Mouse (Mus musculus) right cerebral cortex, postnatal 25 days (tissue): ENCODE results near the gene Glyr1.

Experiments used
- DNase-seq: peaks from one replicate; pipeline ENCODE4 v3.0.0; 2022

The Glyr1 gene

GRCm38 (mm10) chr16:5049774-5050234, at the start of gene Glyr1, which contains the start of gene Ubn1:
Gene Glyr1 (minus strand): TSS chr16:5049863.
Gene Ubn1 (plus strand): TSS chr16:5050057.
- DNase-seq, result peak; percentile 100

DNA sequence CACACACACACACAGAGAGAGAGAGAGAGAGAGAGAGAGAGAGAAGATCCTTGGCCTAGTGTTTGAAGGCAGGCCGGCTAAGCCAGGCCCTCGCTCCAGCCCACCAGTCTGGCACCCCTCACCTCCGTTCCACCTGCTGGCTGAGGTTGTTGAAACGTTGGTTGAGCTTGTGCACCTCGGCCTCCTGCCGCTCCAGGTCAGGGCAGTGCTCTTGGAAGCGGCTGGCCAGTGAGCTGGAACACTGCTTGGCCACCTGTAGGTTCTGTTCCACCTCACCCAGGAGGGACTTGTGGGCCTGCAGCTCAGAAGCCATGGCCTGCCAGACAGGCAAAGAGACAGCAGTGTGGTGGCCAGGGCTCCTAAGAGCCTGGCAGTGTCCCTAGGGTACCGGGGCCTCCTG, 46.8 kb upstream of the Glyr1 start:
- no peak for DNase-seq

GRCm38 (mm10) chr16:5093285-5093684, 43.6 kb upstream of the Glyr1 start:
- no peak for DNase-seq

DNA sequence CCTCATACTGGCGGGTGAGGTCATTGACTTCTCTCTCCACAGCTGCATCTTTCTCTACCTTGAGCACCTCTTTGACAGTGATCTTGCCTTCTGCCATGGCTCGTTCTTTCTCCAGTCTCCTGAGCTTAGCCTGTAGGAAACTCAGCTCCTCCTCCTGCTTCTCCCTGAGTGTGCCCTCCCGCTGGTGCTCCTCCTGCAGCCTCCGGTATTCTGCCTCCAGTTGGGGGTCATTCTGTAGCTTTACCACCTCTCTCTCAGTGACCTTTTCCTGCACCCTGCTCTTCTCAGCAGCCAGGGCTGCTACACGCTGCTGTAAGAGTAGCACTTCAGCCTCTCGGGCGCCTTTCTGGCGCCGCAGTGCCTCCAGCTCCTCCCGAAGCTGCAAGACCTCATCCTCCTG, 39.4 kb upstream of the Glyr1 start:
- no peak for DNase-seq

DNA sequence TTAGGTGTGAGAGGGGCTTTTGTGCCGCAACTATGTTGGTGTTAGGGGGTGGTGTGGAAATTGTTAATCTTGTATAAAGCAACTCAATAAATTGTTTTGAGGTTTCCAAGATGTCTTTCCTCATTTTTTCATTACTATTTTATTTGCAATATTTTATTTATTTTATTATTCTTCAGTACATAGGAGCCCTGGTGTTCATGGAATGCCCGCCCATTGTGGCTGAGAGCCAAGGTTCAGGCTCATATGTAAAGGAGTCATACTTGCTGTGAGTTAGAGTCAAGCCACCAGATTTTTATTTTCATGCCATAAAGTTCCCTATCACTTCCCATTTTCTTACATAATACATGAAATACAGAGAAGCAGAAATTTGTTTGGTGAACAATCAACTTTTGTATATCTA, 36.5 kb upstream of the Glyr1 start:
- no peak for DNase-seq

DNA sequence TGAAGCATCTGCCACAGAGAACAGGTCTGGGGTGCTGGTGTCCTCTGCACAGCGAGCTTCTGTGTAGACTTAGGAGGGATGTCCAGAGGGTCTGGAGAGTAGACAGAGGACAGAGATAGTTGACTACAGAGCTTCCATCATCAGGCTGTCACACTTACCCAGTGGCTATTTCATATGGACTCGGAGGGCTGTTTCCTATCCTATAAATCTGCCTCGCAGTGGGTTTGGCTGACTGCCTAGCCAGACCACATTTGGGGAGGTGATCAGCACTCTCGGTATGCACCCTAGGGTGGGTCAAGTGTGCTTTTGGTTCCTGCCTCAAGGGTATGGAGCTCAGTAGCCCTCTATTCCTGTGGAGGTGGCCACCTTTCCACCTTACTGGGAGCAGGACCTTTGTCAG, 35.5 kb upstream of the Glyr1 start:
- no peak for DNase-seq

GRCm38 (mm10) chr16:5074341-5074740, 24.7 kb upstream of the Glyr1 start:
- DNase-seq, result no peak

GRCm38 (mm10) chr16:5071974-5072373, 22.3 kb upstream of the Glyr1 start:
- no peak for DNase-seq

DNA sequence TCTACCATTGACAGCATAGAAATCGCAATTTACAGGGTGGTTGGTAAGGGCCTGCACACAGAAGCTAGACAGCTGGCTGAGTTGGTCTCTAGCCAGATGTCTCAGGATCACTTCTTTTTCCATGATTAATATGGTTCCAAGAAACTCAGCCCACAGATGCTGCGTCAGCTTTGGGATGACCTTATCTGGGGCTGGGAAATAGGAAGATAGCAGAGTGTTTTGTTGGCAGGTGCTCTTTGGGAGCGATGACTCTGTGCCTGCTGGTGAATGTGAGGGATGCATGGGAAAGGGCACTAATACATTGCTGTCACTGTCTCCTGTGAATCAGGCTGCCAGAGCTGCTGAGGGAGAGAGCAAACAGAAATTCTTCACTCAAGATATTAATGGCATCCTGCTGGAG, 20.7 kb upstream of the Glyr1 start:
- DNase-seq, result peak; percentile 31

DNA sequence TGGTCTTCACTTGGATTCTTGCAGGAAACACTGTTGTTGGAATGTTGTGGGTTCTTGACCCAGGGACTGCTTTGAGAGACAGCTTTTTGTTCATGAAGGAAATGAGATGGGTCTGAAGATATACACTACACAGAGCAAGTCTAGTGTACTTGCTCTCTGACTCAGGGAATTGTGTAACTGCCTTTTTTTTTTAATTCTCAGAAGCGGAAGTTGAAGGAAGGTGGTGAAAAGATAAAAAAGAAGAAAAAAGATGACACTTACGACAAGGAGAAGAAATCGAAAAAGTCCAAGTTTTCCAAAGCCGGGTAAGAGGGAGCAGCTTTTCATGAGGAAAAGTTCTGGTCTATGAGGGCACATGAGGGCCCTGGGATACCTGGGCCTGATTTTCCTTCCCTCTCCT, 13.8 kb upstream of the Glyr1 start:
- DNase-seq, result no peak

- no peak for DNase-seq
These were observed 8.5 kb upstream of the Glyr1 start for GRCm38 (mm10) chr16:5058114-5058513.

DNA sequence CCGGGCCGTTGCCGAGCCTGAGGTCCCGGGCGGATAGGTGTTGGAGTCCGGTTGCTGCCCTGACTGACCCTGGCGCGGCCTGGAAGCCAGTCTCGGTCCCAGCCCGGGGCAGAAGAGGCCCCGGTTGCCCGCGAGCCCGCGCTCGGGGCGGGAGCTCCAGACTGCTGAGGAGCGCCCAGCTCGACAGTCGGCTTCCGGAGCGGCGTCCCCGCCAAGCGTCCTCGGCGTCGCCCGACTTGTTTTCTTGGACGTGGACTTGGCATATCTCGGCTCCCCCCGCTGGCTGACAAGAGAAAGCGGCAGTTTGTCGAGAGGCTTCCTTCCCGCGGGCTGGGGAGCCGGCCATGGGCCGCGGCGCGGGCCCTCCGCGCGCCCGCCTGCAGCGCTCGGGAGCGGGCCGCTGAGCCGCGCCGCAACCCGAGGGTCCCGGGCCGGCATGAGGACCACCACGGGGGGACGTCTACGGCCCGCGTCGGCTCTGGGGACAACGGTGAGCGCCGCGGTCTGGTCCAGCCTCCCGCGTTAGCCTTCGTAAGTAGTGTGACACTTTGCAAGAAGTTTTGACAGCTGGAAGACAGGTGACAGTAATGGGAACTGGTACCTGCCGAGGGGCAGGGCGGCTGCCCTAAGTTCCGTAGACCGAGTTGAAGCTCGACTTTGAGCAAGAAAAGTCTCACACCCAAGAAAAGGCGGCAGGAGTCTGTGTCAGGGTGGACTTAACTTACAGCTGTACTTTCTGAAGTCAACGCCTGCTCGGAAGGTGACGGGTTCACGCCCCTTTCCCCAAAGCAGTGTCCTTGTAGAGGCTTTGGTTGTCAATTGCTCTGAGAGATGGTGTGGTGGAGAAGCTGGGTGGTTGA, 818 bp upstream of the Glyr1 start:
- peak; percentile 82 for DNase-seq

DNA sequence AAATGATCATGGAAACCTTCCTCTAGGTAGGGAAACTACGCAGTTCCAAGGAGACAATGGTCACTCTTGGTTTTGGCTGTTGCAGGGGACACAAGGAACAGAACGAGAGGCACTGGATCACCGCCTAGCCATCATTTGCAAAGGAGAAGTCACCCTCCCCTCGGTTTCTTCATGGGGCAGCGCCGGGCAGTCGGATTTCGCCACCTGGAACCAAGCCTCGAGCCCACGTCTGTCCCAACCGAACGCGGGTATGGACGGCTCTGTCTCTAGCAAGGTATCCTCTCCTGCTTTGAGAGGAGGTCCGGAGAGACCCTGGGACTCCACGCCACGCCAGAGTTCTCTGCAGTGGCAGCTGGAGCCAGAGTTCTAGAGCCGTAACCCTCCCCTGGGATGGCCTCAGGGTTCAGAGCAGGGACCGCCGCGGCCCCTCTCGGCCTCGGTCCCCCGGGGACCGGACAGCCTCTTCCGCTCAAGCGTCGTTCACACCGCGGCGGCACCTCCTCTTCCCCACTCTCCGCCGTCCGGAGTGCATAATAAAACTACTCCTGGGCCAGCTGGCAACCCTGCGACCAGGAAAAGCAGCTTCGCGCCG, 385 bp downstream of the Glyr1 start:
- DNase-seq, result no peak

GRCm38 (mm10) chr16:5045322-5045721, 4.3 kb downstream of the Glyr1 start:
- DNase-seq, result no peak

- no peak for DNase-seq
These were observed 12.9 kb downstream of the Glyr1 start for GRCm38 (mm10) chr16:5036649-5037234.

DNA sequence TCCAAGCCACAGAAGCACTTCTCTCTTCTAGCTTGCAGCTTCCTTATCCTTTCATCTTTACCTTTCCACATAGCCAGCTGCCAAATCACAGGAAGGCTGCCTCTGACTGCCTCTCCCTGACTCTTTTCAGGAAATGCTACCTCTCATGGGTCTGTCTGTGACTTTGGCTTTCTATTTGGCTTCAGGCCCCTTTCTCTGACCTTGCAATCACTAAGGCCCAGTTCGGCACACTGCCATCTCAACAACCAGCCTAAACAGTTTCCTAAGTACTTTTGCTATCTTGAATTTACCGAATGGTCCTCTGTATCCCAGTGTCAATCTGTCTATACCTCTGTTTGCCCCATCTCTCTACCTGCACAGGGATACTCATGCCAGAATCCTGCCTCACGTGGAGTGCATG, 14.1 kb downstream of the Glyr1 start:
- DNase-seq, result no peak

DNA sequence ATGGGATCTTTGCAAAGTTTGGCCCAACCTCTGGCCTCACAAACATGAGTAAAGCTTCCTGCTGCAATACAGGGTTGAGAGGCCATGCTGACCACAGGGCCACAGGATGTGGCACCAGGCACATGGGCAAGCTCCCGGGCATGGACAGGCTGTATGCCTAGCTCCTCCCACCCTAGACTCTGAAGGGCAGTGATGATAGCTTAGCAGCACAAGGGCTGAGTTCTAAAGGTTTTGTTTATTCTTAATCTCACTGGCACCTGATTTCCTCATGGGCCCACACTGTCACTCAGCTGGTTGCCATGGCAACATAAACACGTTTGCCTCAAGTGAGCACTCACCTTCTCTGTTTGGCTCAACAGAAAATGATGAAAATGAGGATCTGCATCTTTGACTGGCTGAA, 19.8 kb downstream of the Glyr1 start:
- DNase-seq, result no peak

DNA sequence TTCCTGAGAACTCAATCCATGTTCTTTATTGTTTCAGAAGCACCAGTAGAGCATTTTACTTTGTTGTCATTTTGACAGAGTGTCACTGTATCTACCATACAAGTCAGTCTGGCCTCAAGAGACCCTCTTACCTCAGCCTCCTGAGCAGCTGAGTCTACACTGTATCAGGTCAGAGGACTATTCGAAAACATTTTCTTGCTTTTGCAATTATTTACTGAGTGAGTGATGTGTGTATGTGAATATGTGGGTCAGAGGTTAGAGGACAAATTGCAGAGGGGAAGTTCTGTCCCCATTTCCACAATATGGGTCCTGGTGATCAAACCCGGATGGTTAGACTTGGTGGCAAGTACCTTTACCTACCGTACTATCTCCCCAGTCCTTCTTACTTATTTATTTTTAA, 25.6 kb downstream of the Glyr1 start:
- DNase-seq, result no peak

DNA sequence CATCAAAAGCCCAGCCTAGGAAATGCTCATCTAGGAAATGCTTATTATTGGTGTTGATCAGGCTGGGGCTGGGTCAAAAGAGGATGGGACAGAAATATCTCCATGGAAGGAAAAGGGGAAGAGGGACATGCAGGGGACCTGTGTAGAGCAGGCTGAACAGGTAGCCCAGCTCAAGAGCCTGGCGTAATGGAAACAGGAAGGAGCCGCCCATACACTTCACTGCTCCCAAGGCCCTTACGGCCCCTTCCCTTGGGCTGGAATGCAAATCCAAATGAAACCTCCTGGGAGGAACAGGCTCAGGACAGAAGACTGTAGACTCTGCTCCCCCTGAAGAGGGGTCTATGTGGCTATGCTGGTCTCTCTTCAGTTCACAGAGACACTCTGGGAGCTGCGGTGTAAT, 35.1 kb downstream of the Glyr1 start:
- no peak for DNase-seq

- DNase-seq, result peak; percentile 98
These were observed 36.4 kb downstream of the Glyr1 start, which contains the start of gene Rogdi for GRCm38 (mm10) chr16:5013054-5013838. Gene Rogdi (minus strand): TSS chr16:5013553.

- no peak for DNase-seq
These were observed 37.3 kb downstream of the Glyr1 start for GRCm38 (mm10) chr16:5012036-5013005.

DNA sequence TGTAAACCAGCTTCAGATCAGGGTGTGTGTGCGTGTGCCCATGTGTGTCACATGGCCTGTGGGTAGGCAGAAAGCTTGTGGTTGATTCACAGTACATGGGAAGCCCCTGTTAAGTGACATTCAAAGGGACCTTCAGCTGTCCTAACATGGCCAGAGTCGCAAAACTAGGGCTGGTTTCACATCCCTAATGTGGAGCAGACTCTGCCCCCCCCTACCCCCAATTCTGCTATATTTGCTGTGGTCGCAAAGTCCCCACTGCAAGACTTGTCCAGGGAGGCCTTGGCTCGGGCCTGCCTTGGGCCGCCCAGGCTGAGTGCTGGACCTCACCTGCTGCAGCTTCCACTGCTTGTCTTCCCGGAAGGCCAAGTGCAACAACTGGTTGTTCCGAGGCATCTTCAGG, 38.4 kb downstream of the Glyr1 start:
- DNase-seq, result no peak
